Mouse (Mus musculus) forebrain, embryonic 10.5 days (tissue): ENCODE data around the gene Zfp663. TPM values are rescaled to one million over a fixed set of nuclear protein-coding genes. Genes with fewer than 3 reads are reported as not detected.

Experiments
- DNase-seq: peaks from one replicate; pipeline ENCODE4 v3.0.0-alpha.2; 2017; ENCODE audit warnings: low spot score; ENCODE audit errors: extremely low spot score
- H3K27ac ChIP-seq: fragments of 300-500 bp; sonication (generic); 2 replicates; pipeline ENCODE4 v1.5.1; 2016; ENCODE audit warnings: mild to moderate bottlenecking
- H3K27me3 ChIP-seq: fragments of 300-500 bp; sonication (generic); 2 replicates; pipeline ENCODE4 v1.6.1; 2016; ENCODE audit warnings: mild to moderate bottlenecking; ENCODE audit not compliant: poor library complexity, severe bottlenecking
- H3K36me3 ChIP-seq: fragments of 300-500 bp; sonication (generic); replicated peaks from 2 replicates; pipeline ENCODE4 v1.6.1; 2016; ENCODE audit warnings: mild to moderate bottlenecking, moderate library complexity
- H3K4me1 ChIP-seq: fragments of 300-500 bp; sonication (generic); 2 replicates; pipeline ENCODE4 v1.6.1; 2016
- H3K4me3 ChIP-seq: fragments of 300-500 bp; sonication (generic); 2 replicates; pipeline ENCODE4 v1.5.1; 2016; ENCODE audit warnings: mild to moderate bottlenecking, moderate library complexity
- H3K9me3 ChIP-seq: fragments of 300-500 bp; sonication (generic); 2 replicates; pipeline ENCODE4 v1.6.1; 2016; ENCODE audit warnings: mild to moderate bottlenecking, moderate library complexity
- WGBS: fragments of 180-500 bp; shearing (Covaris S2); methylation state at CpG from one replicate; pipeline ENCODE4 v1.1.7; 2016; 5-methylcytosine and 5-hydroxymethylcytosine counted together
- polyA plus RNA-seq: library from polyadenylated mRNA; unstranded; fragments of >200 nt; fragmentation: Nextera tagmentation; extraction: Ambion mirVana; gene quantifications from 2 replicates; pipeline ENCODE4 v1.2.1, GENCODE M21; 2016

Zfp663 gene
- polyA plus RNA-seq, 1 experiment from 2014 or later, result 4.9 TPM

- no peaks in the 10 kb centered on the region for H3K9me3 ChIP-seq
- H3K27me3 ChIP-seq, result peaks cover 17% of the 10 kb centered on the region
- H3K27ac ChIP-seq, result peak overlapping the region; percentile 91
- peaks cover 17% of the 10 kb centered on the region for H3K36me3 ChIP-seq
- H3K4me3 ChIP-seq, result peak overlapping the region; percentile 95
- peaks cover 69% of the 10 kb centered on the region for H3K4me1 ChIP-seq
- 2% methylated on average over 30 of the region's 30 CpGs for WGBS
- no peak for DNase-seq
These were observed 42.8 kb downstream of the Zfp663 start for GRCm38 (mm10) chr2:165325521-165326303.

- Histone ChIP-seq H3K4me1 (peaks cover 86% of the 10 kb centered on the region), H3K4me3 (peak overlapping the region; percentile 95; the same call in 1 of the 2 replicates), H3K36me3 (peaks cover 17% of the 10 kb centered on the region), H3K27me3 (peaks cover 32% of the 10 kb centered on the region), H3K9me3 (no peaks in the 10 kb centered on the region), H3K27ac (no peak overlapping the region)
- 55% methylated on average over 5 of the region's 5 CpGs for whole genome bisulfite sequencing
- no peak for DNase-seq
These were observed 44.6 kb downstream of the Zfp663 start for GRCm38 (mm10) chr2:165323928-165324327.

GRCm38 (mm10) chr2:165323484-165323883 lies 45.0 kb downstream of the Zfp663 start:
- DNase-seq, result no peak
- Histone ChIP-seq H3K4me3 (no peak overlapping the region; the same call in 1 of the 2 replicates), H3K27me3 (peaks cover 32% of the 10 kb centered on the region), H3K27ac (no peak overlapping the region), H3K36me3 (peaks cover 17% of the 10 kb centered on the region), H3K4me1 (peaks cover 91% of the 10 kb centered on the region), H3K9me3 (no peaks in the 10 kb centered on the region)
- WGBS, result 77% methylated on average over 5 of the region's 5 CpGs

- 90% methylated on average over 22 of the region's 22 CpGs for WGBS
- Histone ChIP-seq H3K4me3 (no peak overlapping the region), H3K9me3 (no peaks in the 10 kb centered on the region), H3K27me3 (peaks cover 26% of the 10 kb centered on the region), H3K36me3 (peaks cover 17% of the 10 kb centered on the region), H3K27ac (peak overlapping the region; percentile 51; the same call in 1 of the 2 replicates), H3K4me1 (peaks cover 97% of the 10 kb centered on the region)
- no peak for DNase-seq
These were observed 46.4 kb downstream of the Zfp663 start for GRCm38 (mm10) chr2:165321981-165322735.

- peak overlapping the region; percentile 51 for H3K27ac ChIP-seq
- H3K4me1 ChIP-seq, result peaks cover 97% of the 10 kb centered on the region
- peaks cover 27% of the 10 kb centered on the region for H3K27me3 ChIP-seq
- H3K4me3 ChIP-seq, result no peak overlapping the region
- no peak for DNase-seq
- WGBS, result 65% methylated on average over 8 of the region's 8 CpGs
- H3K36me3 ChIP-seq, result peaks cover 19% of the 10 kb centered on the region
- H3K9me3 ChIP-seq, result no peaks in the 10 kb centered on the region
These were observed 47.1 kb downstream of the Zfp663 start for GRCm38 (mm10) chr2:165321381-165321888.

- Histone ChIP-seq H3K27ac (no peak overlapping the region; the same call in 1 of the 2 replicates), H3K36me3 (peaks cover 27% of the 10 kb centered on the region), H3K27me3 (peaks cover 35% of the 10 kb centered on the region), H3K9me3 (no peaks in the 10 kb centered on the region), H3K4me3 (no peak overlapping the region), H3K4me1 (peaks cover 97% of the 10 kb centered on the region)
- WGBS, result 82% methylated on average over 12 of the region's 12 CpGs
- DNase-seq, result no peak
These were observed 47.9 kb downstream of the Zfp663 start for GRCm38 (mm10) chr2:165320531-165321150.

- Histone ChIP-seq H3K36me3 (peaks cover 38% of the 10 kb centered on the region), H3K4me1 (peaks cover 97% of the 10 kb centered on the region), H3K27me3 (peaks cover 47% of the 10 kb centered on the region), H3K4me3 (no peak overlapping the region), H3K9me3 (no peaks in the 10 kb centered on the region), H3K27ac (no peak overlapping the region)
- 88% methylated on average over 4 of the region's 4 CpGs for whole genome bisulfite sequencing
- DNase-seq, result no peak
These were observed 49.0 kb downstream of the Zfp663 start for GRCm38 (mm10) chr2:165319503-165319902.

- peaks cover 44% of the 10 kb centered on the region for H3K36me3 ChIP-seq
- H3K9me3 ChIP-seq, result no peaks in the 10 kb centered on the region
- H3K27ac ChIP-seq, result no peak overlapping the region
- 90% methylated on average over 7 of the region's 7 CpGs for WGBS
- H3K4me3 ChIP-seq, result no peak overlapping the region
- peaks cover 97% of the 10 kb centered on the region for H3K4me1 ChIP-seq
- DNase-seq, result no peak
- H3K27me3 ChIP-seq, result peaks cover 52% of the 10 kb centered on the region
These were observed 49.6 kb downstream of the Zfp663 start for GRCm38 (mm10) chr2:165318941-165319340.

GRCm38 (mm10) chr2:165317621-165318263 lies 50.8 kb downstream of the Zfp663 start:
- Histone ChIP-seq H3K9me3 (no peaks in the 10 kb centered on the region), H3K27me3 (peaks cover 64% of the 10 kb centered on the region), H3K4me3 (peak overlapping the region; percentile 32), H3K27ac (peak overlapping the region; percentile 84), H3K36me3 (peaks cover 55% of the 10 kb centered on the region), H3K4me1 (peaks cover 97% of the 10 kb centered on the region)
- no peak for DNase-seq
- 61% methylated on average over 16 of the region's 16 CpGs for WGBS

GRCm38 (mm10) chr2:165316837-165317473 lies 51.6 kb downstream of the Zfp663 start:
- Histone ChIP-seq H3K9me3 (no peaks in the 10 kb centered on the region), H3K27ac (peak overlapping the region; percentile 84), H3K36me3 (peaks cover 56% of the 10 kb centered on the region), H3K4me1 (peaks cover 97% of the 10 kb centered on the region), H3K4me3 (peak overlapping the region; percentile 32), H3K27me3 (peaks cover 72% of the 10 kb centered on the region)
- WGBS, result 8% methylated on average over 9 of the region's 9 CpGs
- DNase-seq, result peak; percentile 83

- H3K4me3 ChIP-seq, result peak overlapping the region; percentile 32; the same call in 1 of the 2 replicates
- peaks cover 94% of the 10 kb centered on the region for H3K4me1 ChIP-seq
- WGBS, result 69% methylated on average over 10 of the region's 10 CpGs
- H3K36me3 ChIP-seq, result peaks cover 56% of the 10 kb centered on the region
- H3K27me3 ChIP-seq, result peaks cover 80% of the 10 kb centered on the region
- no peak for DNase-seq
- peak overlapping the region; percentile 84 for H3K27ac ChIP-seq
- no peaks in the 10 kb centered on the region for H3K9me3 ChIP-seq
These were observed 52.3 kb downstream of the Zfp663 start for GRCm38 (mm10) chr2:165316204-165316603.

GRCm38 (mm10) chr2:165314197-165314596 lies 54.3 kb downstream of the Zfp663 start:
- Histone ChIP-seq H3K9me3 (no peaks in the 10 kb centered on the region), H3K27me3 (peaks cover 83% of the 10 kb centered on the region), H3K4me3 (no peak overlapping the region), H3K27ac (no peak overlapping the region), H3K4me1 (peaks cover 95% of the 10 kb centered on the region), H3K36me3 (peaks cover 69% of the 10 kb centered on the region)
- 81% methylated on average over 8 of the region's 8 CpGs for WGBS
- no peak for DNase-seq
